Mouse (Mus musculus) layer of hippocampus, postnatal 14 days (tissue): ENCODE results near the gene Vmn2r37. TPM values are rescaled to one million over a fixed set of nuclear protein-coding genes. Genes with fewer than 3 reads are reported as not detected.
"Not testable (repeated sequence)": the region's sequence is repeated elsewhere in the genome, so short reads cannot be mapped to it uniquely, and the experiment has no call there.

Source experiments
- DNase-seq, 2 experiments: peaks; one replicate each; pipeline ENCODE4 v3.0.0; 2021 to 2022; ENCODE audit warnings: low spot score in 2 of 2, mixed read lengths in 1 of 2
- long read RNA-seq, 2 experiments: library from polyadenylated mRNA; stranded (forward); transcript quantifications; one replicate each; pipeline ENCODE4 v2.0.0; 2021
- total RNA-seq, 2 experiments: library from RNA; stranded (reverse); gene quantifications; 2 replicates each; pipeline ENCODE4 v1.2.3; 2021

Gene Vmn2r37
- total RNA-seq, result not detected
- long read RNA-seq, experiment 1, result 0 reads
- long read RNA-seq, experiment 2, result 0 reads

GRCm38 (mm10) chr7:9223553-9223952 lies at the start of gene Vmn2r37:
Vmn2r37 (minus strand) TSS chr7:9223653.
- not testable (repeated sequence) for DNase-seq

Other genes starting within 250 kb of the Vmn2r37 start
- not detected for gene Vmn2r39, start 192.9 kb downstream of the Vmn2r37 start, total RNA-seq
- gene Vmn2r38, start 125.8 kb downstream of the Vmn2r37 start, total RNA-seq, result not detected